Mouse (Mus musculus) retina, postnatal 7 days (tissue): Measurements from ENCODE around the gene Phtf1.

ENCODE experiments used
- DNase-seq: peaks from one replicate; pipeline ENCODE4 v3.0.0-alpha.2; 2012; ENCODE audit warnings: low read depth, low spot score

Gene Phtf1

DNA sequence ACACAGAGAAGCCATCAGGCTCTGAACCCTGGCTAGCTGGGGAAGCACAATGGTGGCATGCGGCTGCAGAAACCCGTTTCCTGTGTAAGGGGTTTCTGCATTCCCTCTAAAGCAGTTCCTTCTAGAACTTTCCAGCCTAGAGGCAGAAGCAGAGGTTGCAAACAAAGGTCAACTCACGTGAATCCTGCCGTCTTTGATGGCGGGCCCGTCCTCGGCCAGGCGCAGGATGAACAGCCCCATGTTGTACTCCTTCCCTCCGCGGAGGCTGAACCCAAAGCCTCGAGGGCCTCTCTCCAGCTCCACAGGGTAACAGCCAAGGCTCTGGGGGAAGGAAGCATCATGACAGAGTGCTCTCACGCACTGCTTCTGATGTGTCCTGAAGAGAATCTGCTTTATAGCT is 52.2 kb downstream of the Phtf1 start:
- DNase-seq, result no peak

DNA sequence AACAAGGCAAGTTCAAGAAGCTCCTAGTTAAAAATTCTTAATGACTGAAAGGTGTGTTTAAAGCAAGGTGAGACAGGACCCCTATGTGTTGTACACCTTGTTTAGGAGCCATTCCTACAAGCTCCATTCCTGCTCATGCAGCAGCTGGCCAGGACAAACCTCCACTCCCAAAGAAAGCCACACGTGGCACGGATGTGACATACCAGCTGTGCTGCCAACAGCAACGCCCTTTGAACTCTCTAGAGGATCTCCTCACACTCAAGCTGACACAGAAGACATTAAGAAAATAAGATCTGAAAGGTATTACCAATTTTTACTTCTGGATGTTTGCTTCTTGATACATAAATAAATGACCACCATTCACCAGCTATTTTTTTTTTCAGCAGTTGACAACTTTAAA is 59.0 kb downstream of the Phtf1 start:
- DNase-seq, result no peak

DNA sequence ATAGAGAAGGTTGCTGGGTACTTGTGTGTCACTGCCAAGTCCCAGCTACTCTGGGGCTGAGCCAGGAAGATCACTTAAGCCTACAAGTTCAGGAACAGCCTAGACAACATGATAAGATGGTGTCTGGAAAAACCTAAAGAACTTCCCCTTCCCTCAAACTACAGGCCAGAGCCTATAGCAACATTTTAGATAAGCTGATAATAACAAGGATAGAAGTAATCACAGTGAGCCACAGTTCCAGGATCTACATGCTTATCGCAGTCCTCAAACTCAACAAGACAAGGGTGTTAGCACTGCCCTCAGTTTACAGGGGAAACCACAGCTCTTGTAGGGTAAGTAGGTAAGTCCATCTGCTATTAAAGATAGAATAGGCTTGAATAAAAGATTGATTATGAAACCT is 64.2 kb downstream of the Phtf1 start:
- DNase-seq, result no peak

DNA sequence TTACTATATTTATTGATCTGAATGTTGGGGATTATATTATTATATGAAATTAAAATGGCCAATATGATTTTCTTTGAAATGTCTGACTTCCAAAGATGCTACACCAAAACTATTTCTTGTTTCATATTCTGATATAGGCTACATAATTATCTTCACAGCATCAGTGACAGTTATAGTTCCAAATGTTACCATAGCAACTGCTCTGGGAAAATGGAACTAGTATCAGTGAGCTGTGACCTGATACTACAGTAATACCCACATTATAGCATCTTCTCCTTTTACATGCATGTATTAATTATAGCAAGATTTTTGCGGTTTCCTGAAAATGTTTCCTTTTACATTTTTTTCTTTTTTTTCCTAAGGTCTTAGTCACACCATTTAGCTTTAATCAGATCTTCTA is 64.8 kb downstream of the Phtf1 start:
- DNase-seq, result no peak

DNA sequence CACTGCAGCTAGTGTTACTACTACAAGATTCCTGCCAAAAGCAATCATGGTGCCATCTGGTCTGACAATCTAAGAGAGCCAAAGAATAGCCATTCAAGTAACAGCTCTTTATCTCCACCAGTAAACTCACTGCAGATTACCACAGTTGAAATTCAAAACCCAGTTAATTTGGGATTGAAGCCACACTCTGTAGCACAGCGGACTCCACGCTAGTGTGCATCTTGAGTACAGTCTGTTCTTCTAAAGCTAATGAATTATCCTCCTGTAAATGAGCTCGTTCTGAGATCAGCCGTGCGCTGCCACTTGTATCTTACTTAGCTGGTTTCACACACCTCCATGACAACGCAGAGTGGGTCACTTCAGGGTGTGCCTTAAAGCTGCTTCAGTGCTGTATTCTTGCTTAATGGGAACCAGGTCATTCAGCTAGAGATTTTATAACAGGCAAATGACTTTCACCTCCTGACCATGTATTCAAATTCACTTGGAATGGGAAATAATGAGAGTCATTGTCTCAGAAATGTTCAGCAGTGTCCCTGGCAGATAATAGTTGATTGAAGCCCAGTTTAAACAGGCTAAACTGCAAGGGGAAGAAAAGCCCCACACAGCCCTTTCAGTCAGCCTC is 91.2 kb downstream of the Phtf1 start:
- no peak for DNase-seq

DNA sequence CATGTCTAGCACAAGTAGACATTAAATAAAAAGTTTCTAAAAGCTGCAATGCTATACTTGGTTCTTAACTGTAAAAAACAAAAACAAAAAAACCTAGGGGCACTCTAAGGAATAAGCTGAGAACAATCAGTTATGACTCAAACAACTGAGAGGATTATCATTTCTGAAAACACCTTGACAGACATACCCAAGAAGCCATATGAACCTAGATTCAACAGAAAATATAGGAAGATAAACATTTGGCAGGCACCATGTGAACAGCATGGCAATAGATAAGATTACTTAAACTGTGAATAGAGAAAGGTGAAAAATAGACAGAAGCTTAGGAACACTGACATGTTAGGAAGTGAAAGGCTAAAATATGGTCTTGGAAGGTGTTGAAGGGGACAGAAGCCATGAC is 101.5 kb downstream of the Phtf1 start:
- no peak for DNase-seq
